Mouse (Mus musculus) MEL (cell line): ENCODE measurements at regions not wholly inside any gene's neighbourhood (a gene's known extent, or its start where the extent isn't known, plus 50 kb on each side); places are given as distances from the start of the nearest gene placed in this dataset.

Source experiments
- DNase-seq: peaks from one replicate; pipeline ENCODE4 v3.0.0; 2011; ENCODE audit warnings: low read depth, low spot score
- H3K27ac ChIP-seq: 2 replicates; pipeline ENCODE4 v1.5.1; 2012; ENCODE audit warnings: low read depth, mild to moderate bottlenecking, control low read depth, low read length, moderate library complexity; ENCODE audit not compliant: control insufficient read depth
- H3K27me3 ChIP-seq, 2 experiments: fragments of 150-350 bp in 1 of 2; sonication (generic) in 1 of 2; 2 replicates each; pipeline ENCODE4 v1.6.1; 2012; ENCODE audit warnings: low read length in 2 of 2, mild to moderate bottlenecking in 2 of 2, improper control_type of control experiment in 1 of 2, moderate library complexity in 1 of 2; ENCODE audit not compliant: insufficient read depth in 2 of 2, control insufficient read depth in 1 of 2
- H3K36me3 ChIP-seq, 2 experiments: 2 replicates each; pipeline ENCODE4 v1.6.1; 2012 to 2014; ENCODE audit warnings: low read length in 2 of 2, improper control_type of control experiment in 1 of 2, inconsistent platforms in 1 of 2, mild to moderate bottlenecking in 1 of 2; ENCODE audit not compliant: insufficient read depth in 2 of 2, control insufficient read depth in 1 of 2
- H3K4me1 ChIP-seq, 2 experiments: fragments of 150-350 bp in 1 of 2; sonication (generic) in 1 of 2; 2 replicates each; pipeline ENCODE4 v1.6.1; 2012; ENCODE audit warnings: low read length in 2 of 2, improper control_type of control experiment in 1 of 2, mild to moderate bottlenecking in 1 of 2; ENCODE audit not compliant: insufficient read depth in 2 of 2, control insufficient read depth in 1 of 2
- H3K4me3 ChIP-seq, 2 experiments: fragments of 150-350 bp in 1 of 2; sonication (generic) in 1 of 2; 2 replicates each; pipeline ENCODE4 v1.5.1; 2012; ENCODE audit warnings: low read depth in 2 of 2, low read length in 2 of 2, mild to moderate bottlenecking in 2 of 2, moderate library complexity in 2 of 2, control low read depth in 1 of 2, improper control_type of control experiment in 1 of 2; ENCODE audit not compliant: control insufficient read depth in 1 of 2, insufficient read depth in 1 of 2
- H3K79me2 ChIP-seq: 2 replicates; pipeline ENCODE4 v1.6.1; 2012; ENCODE audit warnings: mild to moderate bottlenecking, low read length, moderate library complexity; ENCODE audit not compliant: control insufficient read depth, poor library complexity, insufficient read depth
- H3K9ac ChIP-seq: 2 replicates; pipeline ENCODE4 v1.6.1; 2012; ENCODE audit warnings: low read depth, mild to moderate bottlenecking, control low read depth, low read length, moderate library complexity; ENCODE audit not compliant: control insufficient read depth, poor library complexity, severe bottlenecking
- H3K9me3 ChIP-seq: fragments of 150-350 bp; sonication (generic); replicated peaks from 2 replicates; pipeline ENCODE4 v1.6.1; 2012; ENCODE audit warnings: mild to moderate bottlenecking, low read length, improper control_type of control experiment, moderate library complexity; ENCODE audit not compliant: insufficient read depth
- BHLHE40 ChIP-seq: IDR thresholded peaks from 2 replicates; pipeline ENCODE4 v1.6.1; 2012; ENCODE audit warnings: low read depth, mild to moderate bottlenecking, inconsistent platforms, low read length, improper control_type of control experiment, borderline replicate concordance
- CTCF ChIP-seq, 3 experiments: IDR thresholded peaks in 2 of 3; conservative IDR thresholded peaks in 1 of 3; 2 replicates each; pipeline ENCODE4 v1.5.1; 2011 to 2012; ENCODE audit warnings: low read length in 3 of 3, low read depth in 2 of 3, mild to moderate bottlenecking in 2 of 3, improper control_type of control experiment in 1 of 3, inconsistent platforms in 1 of 3, mixed read lengths in 1 of 3, moderate library complexity in 1 of 3; ENCODE audit not compliant: control insufficient read depth in 1 of 3, insufficient read depth in 1 of 3, poor library complexity in 1 of 3, severe bottlenecking in 1 of 3
- ELF1 ChIP-seq: IDR thresholded peaks from 2 replicates; pipeline ENCODE4 v1.6.1; 2014; ENCODE audit warnings: low read depth, mild to moderate bottlenecking, inconsistent platforms, low read length, improper control_type of control experiment, moderate library complexity
- EP300 ChIP-seq, 2 experiments: IDR thresholded peaks; 2 replicates each; pipeline ENCODE4 v1.6.1; 2011; ENCODE audit warnings: improper control_type of control experiment in 2 of 2, low read length in 2 of 2, low read depth in 1 of 2, mild to moderate bottlenecking in 1 of 2
- ETS1 ChIP-seq: IDR thresholded peaks from 2 replicates; pipeline ENCODE4 v1.6.1; 2012; ENCODE audit warnings: low read depth, mild to moderate bottlenecking, inconsistent platforms, low read length, improper control_type of control experiment, moderate library complexity
- GATA1 ChIP-seq: IDR thresholded peaks from 2 replicates; pipeline ENCODE4 v1.6.1; 2011; ENCODE audit warnings: low read depth, low read length, improper control_type of control experiment
- HCFC1 ChIP-seq: IDR thresholded peaks from 2 replicates; pipeline ENCODE4 v1.6.1; 2012; ENCODE audit warnings: low read depth, mild to moderate bottlenecking, inconsistent platforms, low read length, improper control_type of control experiment, moderate library complexity
- KAT2A ChIP-seq: conservative IDR thresholded peaks from 2 replicates; pipeline ENCODE4 v1.6.1; 2012; ENCODE audit warnings: low read depth, low read length, improper control_type of control experiment, inconsistent platforms
- MAX ChIP-seq: IDR thresholded peaks from 2 replicates; pipeline ENCODE4 v1.6.1; 2011; ENCODE audit warnings: low read length, improper control_type of control experiment
- MAZ ChIP-seq: IDR thresholded peaks from 2 replicates; pipeline ENCODE4 v1.6.1; 2012; ENCODE audit warnings: low read depth, mild to moderate bottlenecking, inconsistent platforms, low read length, improper control_type of control experiment
- MXI1 ChIP-seq: IDR thresholded peaks from 2 replicates; pipeline ENCODE4 v1.6.1; 2011; ENCODE audit warnings: mild to moderate bottlenecking, low read depth, low read length, improper control_type of control experiment
- NELFE ChIP-seq: IDR thresholded peaks from 2 replicates; pipeline ENCODE4 v1.6.1; 2011; ENCODE audit warnings: low read depth, low read length, improper control_type of control experiment
- POLR2A ChIP-seq, 2 experiments: IDR thresholded peaks; 2 replicates each; pipeline ENCODE4 v1.6.1; 2011 to 2012; ENCODE audit warnings: low read length in 2 of 2, mild to moderate bottlenecking in 2 of 2, control low read depth in 1 of 2, improper control_type of control experiment in 1 of 2, low read depth in 1 of 2, moderate library complexity in 1 of 2; ENCODE audit not compliant: control insufficient read depth in 1 of 2, insufficient read depth in 1 of 2, poor library complexity in 1 of 2
- RCOR1 ChIP-seq: IDR thresholded peaks from 2 replicates; pipeline ENCODE4 v1.6.1; 2012; ENCODE audit warnings: low read depth, mild to moderate bottlenecking, inconsistent platforms, low read length, improper control_type of control experiment
- USF1 ChIP-seq: IDR thresholded peaks from 2 replicates; pipeline ENCODE4 v1.6.1; 2014; ENCODE audit warnings: low read depth, mild to moderate bottlenecking, inconsistent platforms, low read length, improper control_type of control experiment, moderate library complexity

- TF ChIP-seq ETS1 = 0 out of 2 replicates have a peak, but pooled peaks have one; percentile 7
- TF ChIP-seq GATA1 = peak; percentile 15; the same call in 1 of the 2 replicates
- no peak for TF ChIP-seq USF1
- Histone ChIP-seq H3K27me3 (no peaks in the 10 kb centered on the region), H3K4me1 (peaks cover 0 to 13% of the 10 kb centered on the region in 2 experiments; a peak in 2 of 4 replicates), H3K9me3 (no peaks in the 10 kb centered on the region), H3K27ac (no peak overlapping the region), H3K36me3 (peaks cover 0 to 7% of the 10 kb centered on the region in 2 experiments; a peak in 1 of 4 replicates), H3K79me2 (no peaks in the 10 kb centered on the region; the same call in 1 of the 2 replicates), H3K4me3 (peak overlapping the region; percentile 73 to 82), H3K9ac (peak overlapping the region; percentile 58)
- DNase-seq = no peak
These were observed 539.5 kb upstream of the Lrrc6 start for GRCm38 (mm10) chr15:67040229-67040628.

GRCm38 (mm10) chr15:67039421-67039907 is 538.8 kb upstream of the Lrrc6 start:
- peak; percentile 78 for TF ChIP-seq ELF1
- peak; percentile 64 for TF ChIP-seq MAX
- peak; percentile 52 for TF ChIP-seq ETS1
- TF ChIP-seq HCFC1 = peak; percentile 63; the same call in 1 of the 2 replicates
- peak in 1 of 2 experiments; percentile 29; a peak in 1 of 4 replicates for TF ChIP-seq POLR2A (IDR thresholded peaks at IDR 0.05; ENCODE audit: control insufficient read depth in 1 of 2, insufficient read depth in 1 of 2, low read depth in 1 of 2, low read length in 2 of 2, poor library complexity in 1 of 2)
- no peak for TF ChIP-seq EP300 (IDR thresholded peaks at IDR 0.05; ENCODE audit: low read depth in 1 of 2, low read length in 2 of 2)
- TF ChIP-seq CTCF (IDR thresholded peaks at IDR 0.05 in 2 of 3, conservative IDR thresholded peaks at IDR 0.05 in 1 of 3; ENCODE audit: control insufficient read depth in 1 of 3, insufficient read depth in 1 of 3, low read depth in 2 of 3, low read length in 3 of 3, poor library complexity in 1 of 3, severe bottlenecking in 1 of 3) = no peak
- peak; percentile 38; the same call in 1 of the 2 replicates for TF ChIP-seq RCOR1
- peak; percentile 46 for TF ChIP-seq NELFE
- peak; percentile 30; the same call in 1 of the 2 replicates for TF ChIP-seq MXI1
- no peak for TF ChIP-seq BHLHE40
- peak; percentile 41; the same call in 1 of the 2 replicates for TF ChIP-seq MAZ
- no peak for TF ChIP-seq KAT2A
- TF ChIP-seq, all 39 proteins: peak for 9
- Histone ChIP-seq H3K9me3 (no peaks in the 10 kb centered on the region), H3K4me1 (peaks cover 0 to 13% of the 10 kb centered on the region in 2 experiments; a peak in 2 of 4 replicates), H3K4me3 (peak overlapping the region; percentile 73 to 82), H3K79me2 (no peaks in the 10 kb centered on the region; the same call in 1 of the 2 replicates), H3K27ac (peak overlapping the region; percentile 31; the same call in 1 of the 2 replicates), H3K36me3 (peaks cover 0 to 7% of the 10 kb centered on the region in 2 experiments; a peak in 1 of 4 replicates), H3K27me3 (no peaks in the 10 kb centered on the region), H3K9ac (peak overlapping the region; percentile 58)
- DNase-seq = peak; percentile 88
